Mouse (Mus musculus) adrenal gland, adult 18-20 months (tissue): ENCODE data around the gene Gadd45gip1. TPM values are rescaled to one million over a fixed set of nuclear protein-coding genes. Genes with fewer than 3 reads are reported as not detected.
"Not testable (repeated sequence)": the region's sequence is repeated elsewhere in the genome, so short reads cannot be mapped to it uniquely, and the experiment has no call there.

Source experiments
- DNase-seq, 2 experiments: peaks; one replicate each; pipeline ENCODE4 v3.0.0; 2021 to 2022; ENCODE audit warnings: low spot score in 2 of 2
- total RNA-seq, 2 experiments: library from RNA; stranded (reverse); gene quantifications; 1 replicate in 1 of 2; 2 replicates in 1 of 2; pipeline ENCODE4 v1.2.3; 2021

Gene Gadd45gip1
- total RNA-seq, 2 experiments from 2014 or later: 62.0 to 71.1 TPM

DNA sequence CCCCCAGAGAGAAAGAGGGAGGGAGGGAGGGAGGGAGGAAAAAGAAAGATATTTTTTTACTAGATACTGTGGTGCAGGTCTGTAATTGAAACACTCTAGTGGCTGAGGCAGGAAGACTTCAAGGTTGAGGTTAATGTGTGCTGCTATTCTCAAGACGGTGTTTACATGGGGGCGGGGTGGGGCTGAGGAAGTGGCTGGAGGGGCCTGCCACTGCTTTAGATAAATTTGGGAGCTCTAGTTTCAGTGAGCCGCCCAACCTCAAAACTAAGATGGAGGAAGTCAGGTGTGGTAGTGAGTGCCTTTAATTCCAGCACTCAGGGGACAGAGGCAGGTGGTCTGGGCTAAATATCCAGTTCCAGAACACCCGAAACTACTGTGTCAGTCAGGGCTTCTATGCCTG lies 5.7 kb upstream of the Gadd45gip1 start:
- DNase-seq: no peak

GRCm38 (mm10) chr8:84826518-84826917 lies 4.8 kb upstream of the Gadd45gip1 start:
- DNase-seq: not testable (repeated sequence)

GRCm38 (mm10) chr8:84832034-84832717 lies 854 bp downstream of the Gadd45gip1 start:
- DNase-seq: peak; percentile 85

DNA sequence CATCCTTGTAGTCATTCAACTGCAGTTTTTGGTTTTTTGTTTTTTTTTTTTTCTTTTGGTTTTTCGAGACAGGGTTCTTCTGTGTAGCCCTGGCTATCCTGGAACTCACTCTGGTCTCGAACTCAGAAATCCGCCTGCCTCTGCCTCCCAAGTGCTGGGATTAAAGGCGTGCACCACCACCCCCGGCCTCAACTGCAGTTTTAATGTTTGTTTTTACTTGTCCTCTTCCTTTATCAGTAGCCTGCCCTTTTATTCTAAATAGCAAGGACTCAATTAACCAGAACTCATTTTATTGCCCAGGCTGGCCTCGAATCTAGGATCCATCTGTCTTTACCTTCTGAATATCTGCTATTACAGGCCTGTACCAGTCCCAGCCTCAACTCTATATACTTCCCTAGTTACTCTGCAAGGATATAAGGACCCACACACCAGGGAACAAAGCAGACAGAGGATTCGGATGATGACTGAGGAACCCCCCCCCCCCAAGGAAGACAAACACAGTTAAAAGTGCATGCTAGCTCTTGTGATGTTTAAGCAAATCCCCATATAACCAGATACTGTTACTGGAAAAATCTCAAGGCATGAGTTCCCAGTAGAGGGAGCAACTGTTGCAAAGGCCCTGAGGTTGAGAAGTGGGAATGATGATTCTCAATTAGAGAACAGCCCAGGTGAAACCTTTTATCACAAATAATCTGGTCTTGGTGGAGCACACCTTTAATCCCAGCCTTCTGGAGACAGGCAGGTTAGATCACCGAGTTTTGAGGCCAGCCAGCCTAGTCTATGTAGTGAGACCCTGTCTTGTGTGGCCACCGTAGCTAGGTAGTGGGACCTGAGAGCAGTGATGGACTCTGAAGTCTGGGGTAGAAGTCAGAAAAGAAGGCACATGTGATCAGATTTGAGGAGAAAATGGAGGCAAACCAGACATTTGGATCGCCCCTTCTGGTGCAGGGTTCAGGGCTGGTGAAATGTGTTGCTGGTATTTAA lies 1.7 kb downstream of the Gadd45gip1 start:
- DNase-seq: no peak

GRCm38 (mm10) chr8:84834002-84834865 lies 2.9 kb downstream of the Gadd45gip1 start:
- no peak for DNase-seq

GRCm38 (mm10) chr8:84834866-84835855 lies 3.8 kb downstream of the Gadd45gip1 start:
- no peak for DNase-seq

GRCm38 (mm10) chr8:84837149-84837911 lies 6.0 kb downstream of the Gadd45gip1 start:
- no peak for DNase-seq

DNA sequence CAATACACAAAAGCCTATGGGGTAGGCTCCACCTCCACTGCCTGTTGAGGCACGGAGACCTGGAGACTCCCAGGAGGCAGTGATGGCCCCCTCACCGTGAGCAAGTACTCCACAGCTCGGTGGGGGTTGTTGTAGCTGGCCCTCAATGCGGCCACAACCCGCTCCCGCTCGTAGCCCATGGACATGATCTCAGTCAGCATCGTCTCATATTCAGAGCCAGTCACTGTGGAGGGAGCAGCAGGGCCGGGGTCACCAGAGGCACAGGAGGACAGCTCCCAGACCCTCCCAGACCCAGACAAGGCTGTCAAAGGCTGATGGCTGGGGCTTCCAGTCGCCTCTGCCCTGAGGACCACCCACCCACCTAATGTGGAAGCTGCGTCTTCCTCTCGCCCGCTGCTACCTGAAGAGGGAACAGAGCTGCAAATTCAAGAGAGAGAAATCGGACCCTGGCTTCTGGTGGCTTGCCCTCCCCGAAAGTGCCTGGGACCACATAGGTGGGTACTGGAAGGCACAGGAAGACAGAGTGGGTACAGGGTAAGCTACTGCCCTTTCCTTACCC lies 6.7 kb downstream of the Gadd45gip1 start:
- DNase-seq: no peak

DNA sequence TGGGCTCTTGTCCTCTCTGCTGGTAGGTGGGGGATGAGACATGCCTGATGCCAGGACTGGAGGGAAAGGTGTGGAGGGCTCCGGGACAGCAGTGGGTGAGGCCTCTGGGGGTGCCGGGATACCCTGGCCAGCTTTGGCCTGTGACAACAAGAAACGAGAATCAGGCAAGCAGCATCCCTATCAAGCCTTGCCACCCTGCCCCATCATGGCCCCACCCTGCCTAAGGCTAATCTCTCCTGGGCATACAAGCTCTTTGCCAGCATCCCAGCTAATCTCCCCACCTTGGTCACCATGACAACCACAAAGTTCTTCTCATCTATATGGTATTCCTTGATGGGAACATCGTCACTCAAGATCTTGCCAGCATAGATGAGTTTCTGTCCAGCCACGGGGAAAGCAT lies 7.2 kb downstream of the Gadd45gip1 start:
- DNase-seq: no peak

GRCm38 (mm10) chr8:84839411-84839810 lies 8.1 kb downstream of the Gadd45gip1 start:
- no peak for DNase-seq

DNA sequence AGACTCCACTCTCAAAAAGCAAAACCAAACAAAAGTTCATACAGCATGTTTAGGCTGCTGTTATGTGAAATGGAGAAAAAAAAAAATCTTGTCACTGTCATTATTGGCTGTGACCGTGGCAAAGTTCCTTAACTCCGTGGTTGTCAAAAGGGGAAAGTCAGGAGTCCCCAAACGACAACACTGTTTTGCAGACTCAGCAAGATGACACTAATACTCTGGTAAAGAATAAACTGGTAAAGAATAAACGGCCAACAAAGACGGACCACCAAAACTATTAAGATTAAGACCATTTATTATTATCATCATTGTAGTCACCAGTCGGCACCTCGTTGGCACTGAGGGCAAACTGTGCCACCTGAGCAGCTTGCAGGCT lies 8.5 kb downstream of the Gadd45gip1 start:
- no peak for DNase-seq

DNA sequence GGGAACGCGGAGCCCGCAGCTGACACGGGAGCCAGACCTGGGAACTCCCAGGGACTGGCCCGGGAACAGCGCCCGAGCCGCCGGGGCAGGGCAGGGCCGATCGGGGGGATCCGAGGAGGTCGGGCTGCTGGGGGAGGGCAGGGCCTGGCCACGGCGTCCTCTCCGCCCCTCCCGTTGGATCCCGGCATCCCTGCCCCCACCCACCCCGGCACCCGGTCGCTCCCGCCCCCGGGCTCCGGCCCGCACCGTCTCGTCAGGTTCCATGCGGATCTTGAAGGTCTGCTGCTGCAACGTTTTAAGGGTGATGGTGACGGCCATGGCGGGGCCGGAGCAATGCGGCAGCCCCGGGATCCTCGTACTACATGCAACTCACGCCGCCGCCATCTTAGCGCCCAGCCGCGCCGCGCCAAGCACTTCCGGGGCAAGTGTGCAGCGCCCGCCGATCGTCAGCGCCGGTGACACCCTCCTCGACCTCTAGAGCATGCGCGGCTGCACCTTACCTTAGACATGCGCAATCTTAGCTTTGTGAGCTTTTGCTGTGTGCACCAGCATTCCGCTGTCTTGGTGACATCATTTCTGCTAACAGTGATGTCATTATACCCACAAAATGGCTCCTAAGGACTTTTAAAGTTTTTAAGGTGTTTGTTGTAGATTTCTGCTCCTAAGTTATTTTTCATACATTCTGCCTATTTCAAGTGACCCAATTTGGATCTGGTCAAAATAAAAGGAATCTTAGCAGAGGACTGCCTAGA lies 9.1 kb downstream of the Gadd45gip1 start, which contains the start of gene Rad23a:
Gene Rad23a, minus strand, starts transcription at position 418 of the 752 bp plus-strand sequence.
- DNase-seq: peak; percentile 87 to 88

- no peak for DNase-seq
Measured at GRCm38 (mm10) chr8:84841514-84841913, 10.2 kb downstream of the Gadd45gip1 start.

- no peak for DNase-seq
Measured at GRCm38 (mm10) chr8:84844397-84845070, 13.2 kb downstream of the Gadd45gip1 start.

- DNase-seq: peak in 1 of 2 experiments; percentile 40
Measured at GRCm38 (mm10) chr8:84845355-84846093, 14.2 kb downstream of the Gadd45gip1 start.

GRCm38 (mm10) chr8:84846094-84846721 lies 14.9 kb downstream of the Gadd45gip1 start:
- peak in 1 of 2 experiments; percentile 48 for DNase-seq
